7 mouse cellular contexts compared by ENCODE assay signal in the genomic region with DNA sequence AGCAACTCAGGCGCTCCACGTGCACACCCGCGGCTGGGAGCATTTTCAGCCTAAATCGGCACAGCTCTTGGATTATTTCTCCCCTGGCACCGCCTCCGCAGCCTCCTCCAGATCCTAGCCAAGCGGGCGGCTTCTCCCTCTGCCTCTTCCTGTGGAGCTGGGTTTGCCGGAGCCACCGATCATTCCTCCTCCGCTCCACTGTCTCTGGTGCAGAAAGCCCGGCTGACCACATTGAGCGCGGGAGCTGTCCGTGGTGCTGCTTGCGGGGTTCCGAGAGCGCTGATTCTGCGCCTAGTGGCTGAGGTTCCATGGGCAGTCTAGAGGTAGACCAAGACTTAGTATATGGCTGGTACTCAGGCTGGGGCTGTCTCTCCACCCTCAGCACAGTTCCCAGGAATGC. TPM values are rescaled to one million over a fixed set of nuclear protein-coding genes. Genes with fewer than 3 reads are reported as not detected.
DNase-seq lines count a peak whose midpoint lies in the region; ATAC-seq and TF ChIP-seq lines count a peak whose summit lies in the region.

No protein-coding gene starts in this region.

- H3K36me3 ChIP-seq in forebrain, embryonic 13.5 days (ENCODE audit: poor library complexity, severe bottlenecking) = peaks cover 23% of the 10 kb centered on the region
- H3K36me3 ChIP-seq in hindbrain, embryonic 14.5 days (replicated peaks; ENCODE audit: control insufficient read depth, insufficient read depth) = peaks cover 25% of the 10 kb centered on the region

- peak overlapping the region; percentile 17 for H3K4me3 ChIP-seq in forebrain, embryonic 13.5 days
- 0 out of 2 replicates have a peak overlapping the region, but pooled peaks have one; percentile 2 for H3K4me3 ChIP-seq in hindbrain, embryonic 14.5 days (replicated peaks; ENCODE audit: low read length)

- peak overlapping the region; percentile 43 for H3K9ac ChIP-seq in forebrain, embryonic 13.5 days
- H3K9ac ChIP-seq in hindbrain, embryonic 14.5 days = peak overlapping the region; percentile 44

- peaks cover 31% of the 10 kb centered on the region for H3K4me1 ChIP-seq in forebrain, embryonic 13.5 days
- H3K4me1 ChIP-seq in hindbrain, embryonic 14.5 days (replicated peaks; ENCODE audit: control insufficient read depth, insufficient read depth, low read length) = peaks cover 25% of the 10 kb centered on the region

- TF ChIP-seq CTCF in brain, embryonic 14.5 days (IDR thresholded peaks at IDR 0.05; ENCODE audit: borderline replicate concordance, extremely low read depth, insufficient read depth, insufficient read length) = peak; percentile 54; the same call in 1 of the 2 replicates

- H3K27me3 ChIP-seq in forebrain, embryonic 13.5 days = peaks cover 15% of the 10 kb centered on the region
- peaks cover 12% of the 10 kb centered on the region; the same call in 1 of the 2 replicates for H3K27me3 ChIP-seq in hindbrain, embryonic 14.5 days (ENCODE audit: control insufficient read depth, insufficient read depth, low read length)

- no peak for ATAC-seq in forebrain, embryonic 13.5 days
- ATAC-seq in hindbrain, embryonic 14.5 days (ENCODE audit: low FRiP score) = no peak
- ATAC-seq in megakaryocyte progenitor cell, adult 5-6 weeks (replicated peaks; ENCODE audit: poor library complexity) = peak; percentile 95

- H3K27ac ChIP-seq in forebrain, embryonic 13.5 days = 0 out of 2 replicates have a peak overlapping the region, but pooled peaks have one; percentile 14
- H3K27ac ChIP-seq in hindbrain, embryonic 14.5 days = no peak overlapping the region

- TF ChIP-seq POLR2A in brain, embryonic 14.5 days (IDR thresholded peaks at IDR 0.05; ENCODE audit: borderline replicate concordance, extremely low read depth, insufficient read depth, insufficient read length, poor library complexity, severe bottlenecking) = no peak

- DNase-seq in NIH3T3 (ENCODE audit: low read depth) = peak; percentile 94
- DNase-seq in brain, embryonic 14.5 days (ENCODE audit: low read depth) = peak; percentile 67
- peak; percentile 74 for DNase-seq in hindbrain, embryonic 14.5 days (ENCODE audit: low spot score)
- peak; percentile 79 for DNase-seq in left cerebral cortex, adult 11 months (ENCODE audit: low spot score)
- peak; percentile 79 for DNase-seq in right cerebral cortex, postnatal 14 days

- no peaks in the 10 kb centered on the region for H3K9me3 ChIP-seq in forebrain, embryonic 13.5 days (replicated peaks)
- H3K9me3 ChIP-seq in hindbrain, embryonic 14.5 days (ENCODE audit: control insufficient read depth, low read length) = no peaks in the 10 kb centered on the region

- peak overlapping the region; percentile 43 for H3K4me2 ChIP-seq in forebrain, embryonic 13.5 days
- H3K4me2 ChIP-seq in hindbrain, embryonic 14.5 days (replicated peaks) = peak overlapping the region; percentile 39

- 2% methylated on average over 20 of the region's 20 CpGs for WGBS in forebrain, embryonic 13.5 days
- WGBS in hindbrain, embryonic 14.5 days = 3% methylated on average over 20 of the region's 20 CpGs

RNA-seq across cellular contexts. Expression of a gene that starts 4.6 kb away (rescaled TPM):
- 91.8 and 101 TPM in 2 replicates for polyA plus RNA-seq in brain, embryonic 14.5 days (2012; rRNA removed)
- 22.7 and 25.2 TPM in 2 replicates for polyA plus RNA-seq in forebrain, embryonic 13.5 days (2015; fragmentation: Nextera tagmentation; extraction: Ambion mirVana)
- 31.7 and 35.0 TPM in 2 replicates for polyA plus RNA-seq in hindbrain, embryonic 14.5 days (2014; fragmentation: Nextera tagmentation; extraction: Ambion mirVana)
- not detected in 2 replicates for total RNA-seq in megakaryocyte progenitor cell, adult 5-6 weeks (2015)
- total RNA-seq in megakaryocyte progenitor cell, adult 5-6 weeks (2017) = not detected in 2 replicates

RNA-seq across cellular contexts. Expression of a gene that starts 10.0 kb away (rescaled TPM):
- polyA plus RNA-seq in brain, embryonic 14.5 days (2012; rRNA removed) = 47.0 and 57.5 TPM in 2 replicates
- 27.7 and 30.0 TPM in 2 replicates for polyA plus RNA-seq in forebrain, embryonic 13.5 days (2015; fragmentation: Nextera tagmentation; extraction: Ambion mirVana)
- polyA plus RNA-seq in hindbrain, embryonic 14.5 days (2014; fragmentation: Nextera tagmentation; extraction: Ambion mirVana) = 29.9 and 32.1 TPM in 2 replicates
- 10.0 and 10.1 TPM in 2 replicates for total RNA-seq in megakaryocyte progenitor cell, adult 5-6 weeks (2015)
- 16.1 and 18.0 TPM in 2 replicates for total RNA-seq in megakaryocyte progenitor cell, adult 5-6 weeks (2017)

RNA-seq across cellular contexts. Expression of a gene that starts 15.2 kb away (rescaled TPM):
- polyA plus RNA-seq in brain, embryonic 14.5 days (2012; rRNA removed) = 80.0 and 93.6 TPM in 2 replicates
- 64.6 and 69.8 TPM in 2 replicates for polyA plus RNA-seq in forebrain, embryonic 13.5 days (2015; fragmentation: Nextera tagmentation; extraction: Ambion mirVana)
- 39.3 and 42.1 TPM in 2 replicates for polyA plus RNA-seq in hindbrain, embryonic 14.5 days (2014; fragmentation: Nextera tagmentation; extraction: Ambion mirVana)
- total RNA-seq in megakaryocyte progenitor cell, adult 5-6 weeks (2015) = 12.0 and 15.6 TPM in 2 replicates
- 19.5 and 22.8 TPM in 2 replicates for total RNA-seq in megakaryocyte progenitor cell, adult 5-6 weeks (2017)

RNA-seq across cellular contexts. Expression of a gene that starts 16.5 kb away (rescaled TPM):
- 107 and 109 TPM in 2 replicates for polyA plus RNA-seq in brain, embryonic 14.5 days (2012; rRNA removed)
- 43.7 and 53.7 TPM in 2 replicates for polyA plus RNA-seq in forebrain, embryonic 13.5 days (2015; fragmentation: Nextera tagmentation; extraction: Ambion mirVana)
- polyA plus RNA-seq in hindbrain, embryonic 14.5 days (2014; fragmentation: Nextera tagmentation; extraction: Ambion mirVana) = 11.8 and 15.1 TPM in 2 replicates
- total RNA-seq in megakaryocyte progenitor cell, adult 5-6 weeks (2015) = 4.5 and 9.7 TPM in 2 replicates
- total RNA-seq in megakaryocyte progenitor cell, adult 5-6 weeks (2017) = 26.8 and 29.5 TPM in 2 replicates

RNA-seq across cellular contexts. Expression of a gene that starts 18.0 kb away (rescaled TPM):
- 0.12 and 0.21 TPM in 2 replicates for polyA plus RNA-seq in brain, embryonic 14.5 days (2012; rRNA removed)
- 1.8 TPM in 1 of 2 replicates, not detected in the other for polyA plus RNA-seq in forebrain, embryonic 13.5 days (2015; fragmentation: Nextera tagmentation; extraction: Ambion mirVana)
- not detected in 2 replicates for polyA plus RNA-seq in hindbrain, embryonic 14.5 days (2014; fragmentation: Nextera tagmentation; extraction: Ambion mirVana)
- 1.8 TPM in 1 of 2 replicates, not detected in the other for total RNA-seq in megakaryocyte progenitor cell, adult 5-6 weeks (2015)
- total RNA-seq in megakaryocyte progenitor cell, adult 5-6 weeks (2017) = not detected in 2 replicates
